Comparison of ENCODE assay signal across 22 mouse cellular contexts in the genomic region with DNA sequence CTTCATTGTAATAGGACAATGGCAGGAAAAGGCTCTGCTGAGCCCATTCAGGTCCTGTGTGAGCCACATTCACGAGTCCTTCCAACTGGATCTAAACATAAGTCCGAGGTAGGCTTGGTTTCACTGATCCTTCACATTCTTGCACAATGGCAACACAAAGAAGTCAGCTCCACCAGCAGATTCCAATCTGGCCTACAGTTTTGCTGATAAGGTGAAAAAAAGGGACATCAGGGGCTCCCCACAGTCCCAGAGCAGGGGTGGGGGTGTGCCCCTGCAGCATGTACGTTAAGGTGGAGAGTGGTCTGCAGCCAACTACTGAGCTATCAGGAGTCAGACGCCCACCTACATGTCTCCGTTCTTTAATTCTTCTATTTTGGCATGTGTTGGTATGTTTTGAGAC. TPM values are rescaled to one million over a fixed set of nuclear protein-coding genes. Genes with fewer than 3 reads are reported as not detected.
DNase-seq lines count a peak whose midpoint lies in the region; ATAC-seq and TF ChIP-seq lines count a peak whose summit lies in the region.
"Had no signal": no experiment of that assay in that cellular context is flagged by ENCODE, and none has a peak within 500 bp of the region (broad histone marks: within the 10 kb centered on the region; RNA-seq: fewer than 3 reads in every experiment).

No protein-coding gene starts in this region.

- no peak for TF ChIP-seq POLR2A in spleen, adult 2 months (IDR thresholded peaks at IDR 0.05; ENCODE audit: low read depth, low read length)

- peak overlapping the region; percentile 55 for H3K4me3 ChIP-seq in erythroblast, embryonic 14.5 days (replicated peaks)
- no peak overlapping the region for H3K4me3 ChIP-seq in heart, embryonic 13.5 days
- no peak overlapping the region for H3K4me3 ChIP-seq in spleen, adult 2 months (ENCODE audit: extremely low read depth, insufficient read depth, insufficient read length)
- H3K4me3 ChIP-seq in liver, embryonic 16.5 days (ENCODE audit: low read depth, low read length) = peak overlapping the region; percentile 20
- H3K4me3 ChIP-seq: forebrain, embryonic 13.5 days; kidney, embryonic 15.5 days; limb, embryonic 15.5 days; midbrain, embryonic 13.5 days; stomach, embryonic 15.5 days had no signal

- intact Hi-C loops in heart, postnatal 14 days (cut with DNase I) = loop anchor here (5.0 kb wide), 1 partner anchor 483 kb away; no protein-coding TSS in a partner anchor

- H3K36me3 ChIP-seq in erythroblast, embryonic 14.5 days (ENCODE audit: control insufficient read depth) = peaks cover 93% of the 10 kb centered on the region
- no peaks in the 10 kb centered on the region for H3K36me3 ChIP-seq in heart, embryonic 13.5 days
- no peaks in the 10 kb centered on the region for H3K36me3 ChIP-seq in spleen, adult 2 months (ENCODE audit: control insufficient read depth, insufficient read depth, low read length)
- H3K36me3 ChIP-seq in liver, embryonic 16.5 days (ENCODE audit: control insufficient read depth, insufficient read depth) = peaks cover 5% of the 10 kb centered on the region
- H3K36me3 ChIP-seq: kidney, embryonic 15.5 days; limb, embryonic 15.5 days; midbrain, embryonic 13.5 days; stomach, embryonic 15.5 days had no signal

- WGBS in heart, embryonic 13.5 days = 59% methylated on average over 5 of the region's 5 CpGs
- 88% methylated on average over 5 of the region's 5 CpGs for WGBS in spleen, adult 2 months
- 37% methylated on average over 5 of the region's 5 CpGs for WGBS in liver, embryonic 16.5 days (ENCODE audit: insufficient replicate concordance)

- H3K27ac ChIP-seq in heart, embryonic 13.5 days (replicated peaks) = peak overlapping the region; percentile 70
- H3K27ac ChIP-seq in spleen, adult 2 months (ENCODE audit: insufficient read depth, low read length) = peak overlapping the region; percentile 23; the same call in 1 of the 2 replicates
- H3K27ac ChIP-seq in liver, embryonic 16.5 days (ENCODE audit: low read length) = peak overlapping the region; percentile 97
- H3K27ac ChIP-seq: forebrain, embryonic 13.5 days; kidney, embryonic 15.5 days; limb, embryonic 15.5 days; midbrain, embryonic 13.5 days; stomach, embryonic 15.5 days had no signal

- TF ChIP-seq CTCF in spleen, adult 2 months (IDR thresholded peaks at IDR 0.05; ENCODE audit: extremely low read depth, insufficient read depth, insufficient read length, insufficient replicate concordance) = no peak

- H3K27me3 ChIP-seq in erythroblast, embryonic 14.5 days (ENCODE audit: control insufficient read depth) = no peaks in the 10 kb centered on the region
- no peaks in the 10 kb centered on the region for H3K27me3 ChIP-seq in heart, embryonic 13.5 days (replicated peaks)
- H3K27me3 ChIP-seq in spleen, adult 2 months (ENCODE audit: control insufficient read depth, insufficient read depth, low read length) = no peaks in the 10 kb centered on the region
- no peaks in the 10 kb centered on the region for H3K27me3 ChIP-seq in liver, embryonic 16.5 days (ENCODE audit: control insufficient read depth, insufficient read depth, low read depth, low read length)
- H3K27me3 ChIP-seq: forebrain, embryonic 13.5 days; kidney, embryonic 15.5 days; limb, embryonic 15.5 days; midbrain, embryonic 13.5 days had no signal

- H3K9me3 ChIP-seq in erythroblast, embryonic 14.5 days (ENCODE audit: control insufficient read depth, low read length) = no peaks in the 10 kb centered on the region
- no peaks in the 10 kb centered on the region for H3K9me3 ChIP-seq in heart, embryonic 13.5 days
- H3K9me3 ChIP-seq in liver, embryonic 16.5 days (replicated peaks; ENCODE audit: control insufficient read depth, low read length) = no peaks in the 10 kb centered on the region
- H3K9me3 ChIP-seq: forebrain, embryonic 13.5 days; kidney, embryonic 15.5 days; limb, embryonic 15.5 days; midbrain, embryonic 13.5 days; stomach, embryonic 15.5 days had no signal

- no peak for DNase-seq in heart, postnatal 14 days
- DNase-seq in spleen, adult 2 months (ENCODE audit: low read depth in 1 of 2, low spot score in 2 of 2) = no peak
- DNase-seq in spleen, adult 12 weeks (ENCODE audit: low spot score) = no peak
- DNase-seq in ovary, adult 18-20 months (ENCODE audit: low spot score) = no peak
- DNase-seq: adrenal gland, postnatal 14 days; cerebellum, adult 11-12 months; cerebellum, postnatal 25 days; embryo, embryonic 11 days; gastrocnemius, postnatal 14 days; right cerebral cortex, postnatal 14 days had no signal

- ATAC-seq in erythroblast, adult 5-6 weeks (replicated peaks; ENCODE audit: low FRiP score, poor library complexity, severe bottlenecking) = no peak
- ATAC-seq in heart, embryonic 13.5 days (ENCODE audit: extremely low read depth, insufficient number of reproducible peaks, low FRiP score, low TSS enrichment) = no peak
- no peak for ATAC-seq in liver, embryonic 16.5 days (ENCODE audit: low read depth)
- ATAC-seq: forebrain, embryonic 13.5 days; hindbrain, embryonic 16.5 days; intestine, embryonic 16.5 days; lung, postnatal 0 days; midbrain, embryonic 13.5 days had no signal

- peaks cover 98% of the 10 kb centered on the region for H3K4me1 ChIP-seq in erythroblast, embryonic 14.5 days (ENCODE audit: control insufficient read depth)
- H3K4me1 ChIP-seq in heart, embryonic 13.5 days = peaks cover 80% of the 10 kb centered on the region
- H3K4me1 ChIP-seq in spleen, adult 2 months (ENCODE audit: control insufficient read depth, insufficient read depth, insufficient read length) = no peaks in the 10 kb centered on the region
- peaks cover 87% of the 10 kb centered on the region for H3K4me1 ChIP-seq in liver, embryonic 16.5 days (ENCODE audit: control insufficient read depth, low read depth, low read length)
- H3K4me1 ChIP-seq: stomach, embryonic 15.5 days had no signal

- H3K9ac ChIP-seq in heart, embryonic 13.5 days = peak overlapping the region; percentile 30; the same call in 1 of the 2 replicates
- peak overlapping the region; percentile 56 for H3K9ac ChIP-seq in liver, embryonic 16.5 days (ENCODE audit: low read depth, low read length)
- H3K9ac ChIP-seq: forebrain, embryonic 13.5 days; kidney, embryonic 15.5 days; limb, embryonic 15.5 days; midbrain, embryonic 13.5 days; stomach, embryonic 15.5 days had no signal

- H3K4me2 ChIP-seq in heart, embryonic 13.5 days = peak overlapping the region; percentile 58
- H3K4me2 ChIP-seq in liver, embryonic 16.5 days (ENCODE audit: low read depth, low read length) = peak overlapping the region; percentile 59
- H3K4me2 ChIP-seq: forebrain, embryonic 13.5 days; kidney, embryonic 15.5 days; limb, embryonic 15.5 days; midbrain, embryonic 13.5 days; stomach, embryonic 15.5 days had no signal

RNA-seq across cellular contexts. Expression of gene Sptb, which starts 35.0 kb away (rescaled TPM):
- polyA plus RNA-seq in erythroblast, embryonic 14.5 days (2012) = 192 and 204 TPM in 2 replicates
- total RNA-seq in erythroblast, adult 5-6 weeks (2015; ENCODE audit: low replicate concordance) = 261 and 284 TPM in 2 replicates
- total RNA-seq in erythroblast, adult 5-6 weeks (2017; ENCODE audit: low replicate concordance) = 799 and 1,028 TPM in 2 replicates
- polyA plus RNA-seq in heart, embryonic 13.5 days (2015; fragmentation: Nextera tagmentation; extraction: Ambion mirVana) = 5.1 and 5.2 TPM in 2 replicates
- 10 to 100 TPM; 67.8 to 70.3 TPM for total RNA-seq in heart, postnatal 14 days (2021)
- 18.1 and 18.9 TPM in 2 replicates for polyA plus RNA-seq in spleen, adult 2 months (2012; rRNA removed)
- 66.5 and 77.6 TPM in 2 replicates for polyA plus RNA-seq in liver, embryonic 16.5 days (2015; fragmentation: Nextera tagmentation; extraction: Ambion mirVana)

Comparison
In these comparisons a context has a peak if more than half of its experiments do, and no peak if none do; other contexts are left out.
1. H3K4me3 ChIP-seq: peak in erythroblast, embryonic 14.5 days (single experiment) and liver, embryonic 16.5 days (single experiment); none in heart, embryonic 13.5 days (single experiment) and spleen, adult 2 months (single experiment).
2. H3K27ac ChIP-seq: peak in every context shown above with its lines; median percentile 97 in liver, embryonic 16.5 days; 70 in heart, embryonic 13.5 days; 23 in spleen, adult 2 months.